Mouse (Mus musculus) lung, postnatal 4 days (tissue): ENCODE results near the gene Adat1.
"Not testable (repeated sequence)": the region's sequence is repeated elsewhere in the genome, so short reads cannot be mapped to it uniquely, and the experiment has no call there.

Experiments
- DNase-seq, 2 experiments: peaks; one replicate each; pipeline ENCODE4 v3.0.0; 2021

Adat1 gene

GRCm38 (mm10) chr8:111938076-111938985 is 53.8 kb downstream of the Adat1 start:
- DNase-seq = not testable (repeated sequence)

DNA sequence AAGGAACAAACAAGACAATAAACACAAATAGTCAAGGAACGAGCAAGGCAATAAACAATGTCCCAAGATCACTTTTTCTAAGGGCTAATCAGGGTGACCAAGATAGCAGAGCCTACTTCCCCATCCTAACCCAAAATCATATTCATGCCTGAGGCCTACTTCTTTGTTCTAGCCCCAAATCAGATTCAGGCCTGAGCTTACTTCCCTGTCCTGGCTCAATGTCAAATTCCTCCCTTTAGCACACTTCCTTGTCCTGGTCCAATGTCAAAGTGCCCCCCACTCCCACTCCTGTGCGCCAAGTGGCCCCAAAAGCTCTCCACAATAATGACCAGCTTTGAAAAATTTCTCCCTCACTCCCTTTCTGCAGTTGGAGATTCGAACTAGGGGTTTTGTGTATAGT is 54.9 kb downstream of the Adat1 start:
- DNase-seq = no peak

- DNase-seq = no peak
Measured at GRCm38 (mm10) chr8:111934201-111934600, 57.9 kb downstream of the Adat1 start.

DNA sequence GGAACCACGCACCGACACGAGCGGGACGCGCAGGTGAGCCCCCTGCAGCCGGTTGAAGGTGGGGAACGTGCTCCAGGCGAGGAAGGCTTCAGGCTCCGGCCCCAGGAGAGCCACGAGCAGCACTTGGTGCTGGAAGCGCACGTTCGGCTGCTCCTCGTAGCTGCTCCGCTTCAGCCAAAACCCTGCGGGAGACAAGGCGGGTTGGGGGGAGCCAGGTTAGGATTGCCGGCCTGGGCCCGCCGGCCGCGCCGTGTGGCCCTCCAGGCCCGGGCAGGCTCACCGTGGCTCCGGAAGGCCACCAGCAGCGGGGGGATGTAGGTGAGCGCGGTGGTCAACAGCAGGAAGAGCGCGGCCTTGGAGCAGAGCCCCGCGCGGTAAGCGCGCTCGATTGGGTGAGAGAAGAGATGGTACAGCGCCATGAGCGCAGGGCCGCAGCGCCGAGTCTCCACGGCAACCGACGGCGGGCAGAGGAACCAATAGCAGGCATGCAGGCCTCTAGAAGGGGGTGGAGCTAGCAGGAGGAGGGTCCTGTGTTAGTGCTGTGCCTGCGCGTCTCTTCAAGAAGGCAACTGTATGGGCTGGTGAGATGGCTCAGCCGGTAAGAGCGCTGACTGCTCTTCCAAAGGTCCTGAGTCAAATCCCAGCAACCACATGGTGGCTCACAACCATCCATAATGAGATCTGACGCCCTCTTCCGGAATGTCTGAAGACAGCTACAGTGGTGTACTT is 58.6 kb downstream of the Adat1 start, which contains the start of gene Tmem231:
TSS of gene Tmem231 (minus strand) at position 534 of the 729 bp plus-strand sequence.
- DNase-seq = peak; percentile 89 to 92

DNA sequence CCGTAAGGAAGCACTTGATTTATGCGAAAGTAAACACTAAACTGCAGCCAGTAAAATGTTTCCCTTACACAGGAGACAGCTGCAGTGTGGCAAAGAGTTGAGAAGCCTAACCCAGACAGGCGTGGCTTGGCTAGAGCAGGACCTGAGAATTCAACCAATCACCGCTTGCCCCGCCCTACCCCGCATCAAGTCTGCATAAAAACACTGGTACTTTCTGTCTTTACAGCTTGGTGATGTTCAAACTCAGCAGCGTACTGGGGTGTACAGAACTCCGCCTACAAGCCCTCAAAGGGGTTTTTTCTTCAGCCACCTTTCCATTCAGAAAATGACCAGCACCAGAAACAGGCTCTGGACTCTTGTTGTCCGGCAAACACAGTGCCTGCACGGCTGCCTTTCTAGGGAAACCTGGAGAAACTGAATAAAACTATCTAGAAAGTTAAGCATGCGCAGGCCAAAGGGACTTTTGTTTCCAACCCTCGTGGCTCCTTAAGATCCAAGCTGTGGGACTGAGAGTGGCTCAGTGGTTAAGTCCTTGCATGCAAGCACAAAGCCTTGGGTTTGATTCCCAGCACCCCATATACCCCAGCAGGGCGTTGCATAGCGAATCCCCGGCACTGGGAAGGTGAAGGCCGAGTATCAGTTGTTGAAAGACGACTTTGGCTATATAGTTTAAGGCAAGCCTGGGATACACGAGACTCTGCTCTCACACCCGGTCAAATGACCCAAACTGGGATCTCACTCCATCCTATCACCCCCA is 59.3 kb downstream of the Adat1 start:
- DNase-seq = peak; percentile 76 to 81

DNA sequence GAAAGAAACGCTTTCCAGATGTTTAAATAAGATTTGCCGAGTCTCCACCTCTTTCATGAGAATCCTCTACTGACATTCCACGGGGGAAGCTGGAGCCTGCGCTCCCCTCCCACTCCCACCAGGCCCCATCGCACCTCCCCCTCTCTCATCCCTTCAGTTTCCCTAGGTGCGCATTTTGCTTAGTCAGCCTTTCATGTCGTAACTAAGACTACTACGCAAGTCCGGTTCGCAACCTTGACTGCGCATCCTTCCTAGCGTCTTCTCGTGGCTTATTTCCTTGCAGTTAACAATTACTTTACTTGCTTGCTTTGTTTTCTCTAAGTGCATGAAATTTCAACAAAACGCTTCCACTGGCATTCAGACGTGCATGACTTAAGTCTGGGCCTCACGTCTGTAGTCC is 60.4 kb downstream of the Adat1 start:
- DNase-seq = no peak

DNA sequence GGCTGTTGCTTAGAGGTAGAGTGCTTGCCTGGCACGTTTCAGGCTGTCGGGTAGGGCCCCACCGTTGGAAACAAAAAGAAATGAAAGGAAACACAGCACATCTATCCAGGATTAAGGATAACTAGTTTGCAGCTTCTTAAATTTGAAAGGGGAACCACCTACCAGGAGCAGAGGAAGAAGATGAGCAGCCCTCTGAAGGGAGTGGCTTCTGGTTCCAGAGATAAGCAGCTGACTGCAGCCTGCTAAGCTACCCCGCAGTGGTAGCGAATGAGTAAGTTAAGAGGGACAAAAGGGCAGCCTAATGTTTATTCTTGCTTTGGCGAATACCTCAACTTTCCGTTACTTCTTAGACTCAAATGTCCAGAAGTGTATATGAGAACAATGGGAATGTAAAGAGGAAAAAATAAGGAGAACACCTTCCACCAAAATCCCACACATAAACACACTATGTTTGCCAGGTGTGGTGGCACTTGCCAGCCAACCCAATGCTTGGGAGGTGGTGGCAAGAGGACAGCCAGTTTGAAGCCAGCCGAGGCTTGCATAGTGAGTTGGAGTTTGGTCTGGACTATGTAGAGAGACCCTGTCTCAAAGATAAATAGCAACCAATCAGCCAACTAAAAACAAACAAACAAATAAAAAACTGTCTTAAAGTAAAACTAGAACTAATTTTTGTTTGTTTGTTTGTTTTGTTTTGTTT is 62.3 kb downstream of the Adat1 start:
- DNase-seq = no peak

DNA sequence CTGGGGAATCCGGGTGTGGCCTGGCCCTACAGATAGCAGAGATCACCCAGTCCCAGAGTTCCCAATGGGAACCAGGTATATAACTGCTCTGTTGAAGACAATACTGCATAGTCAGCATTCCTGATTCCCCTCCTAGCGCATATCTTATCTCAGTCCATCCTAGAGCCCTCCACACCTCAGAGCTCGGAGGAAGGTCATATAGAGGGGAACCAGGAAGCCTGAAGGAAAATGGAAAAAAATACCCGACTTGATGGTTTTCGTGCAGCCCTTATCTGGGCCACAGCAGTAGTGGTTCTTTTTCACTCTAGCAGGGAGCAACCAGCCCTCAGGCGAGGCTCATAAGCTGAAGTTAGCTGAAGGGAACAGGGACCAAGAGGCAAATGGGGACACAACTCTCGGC is 67.1 kb downstream of the Adat1 start:
- DNase-seq = no peak

DNA sequence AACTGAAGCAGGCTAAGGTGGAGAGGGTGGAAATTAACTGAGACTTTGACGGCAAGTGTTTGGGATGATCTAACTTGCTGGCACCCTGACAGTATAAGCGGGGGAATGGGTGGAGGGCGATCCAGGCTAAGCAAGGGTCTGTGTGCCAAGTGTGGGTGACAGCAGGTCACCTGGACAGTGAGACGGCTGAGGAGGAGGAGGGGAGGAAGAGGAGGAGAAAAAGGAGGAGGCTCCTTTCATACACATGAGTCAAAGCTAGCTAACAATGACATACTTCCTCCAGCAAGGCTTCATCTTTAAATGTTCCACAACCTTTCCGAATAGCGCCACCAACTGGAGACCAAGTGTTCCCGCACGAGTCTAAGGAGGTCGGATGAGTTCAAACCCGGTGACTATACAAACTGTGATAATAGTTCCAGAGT is 68.7 kb downstream of the Adat1 start:
- peak in 1 of 2 experiments; percentile 72 for DNase-seq

DNA sequence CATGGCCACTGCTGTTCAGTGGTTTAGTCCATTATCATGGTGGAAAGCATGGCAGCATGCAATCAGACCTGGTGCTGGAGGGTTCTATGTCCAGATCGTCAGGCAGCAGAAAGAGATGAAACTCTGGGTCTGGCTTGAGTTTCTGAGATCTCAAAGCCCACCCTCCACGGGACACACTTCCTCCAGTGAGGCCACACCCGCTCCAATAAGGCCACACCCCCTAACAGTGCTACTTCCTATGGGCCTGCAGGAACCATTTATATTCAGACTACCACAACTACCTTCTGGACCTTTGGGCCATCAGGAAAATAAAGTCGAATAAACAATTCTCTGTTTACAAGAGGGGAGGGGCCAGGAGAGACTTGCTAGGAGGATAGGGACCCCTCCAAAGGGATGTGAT is 71.1 kb downstream of the Adat1 start:
- DNase-seq = no peak

DNA sequence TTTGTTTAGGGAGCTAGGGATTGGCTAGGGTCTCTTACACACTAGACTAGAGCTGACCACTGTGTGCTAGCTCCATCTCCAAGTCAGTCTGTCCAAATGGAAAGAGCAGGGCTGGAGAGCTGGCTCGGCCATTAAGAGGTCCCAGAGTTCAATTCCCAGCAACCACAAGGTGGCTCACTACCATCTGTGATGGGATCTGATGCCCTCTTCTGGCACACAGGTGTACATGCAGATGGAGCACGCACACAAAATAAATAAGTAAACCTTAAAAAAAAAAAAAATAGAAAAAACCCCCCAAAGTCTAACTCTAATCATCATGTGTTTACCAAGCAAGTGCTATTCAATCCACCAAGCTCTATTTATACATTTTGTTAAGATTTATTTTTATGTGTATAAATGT is 72.4 kb downstream of the Adat1 start:
- no peak for DNase-seq
